Mouse (Mus musculus) cerebellum, adult 2 months (tissue): Measurements from ENCODE around the gene Mcub.

Source experiments
- CTCF ChIP-seq: fragments of 200-500 bp; IDR thresholded peaks from 2 replicates; pipeline ENCODE4 v1.5.1; 2011; ENCODE audit warnings: low read depth, mild to moderate bottlenecking, control low read depth, low read length, moderate library complexity, borderline replicate concordance; ENCODE audit not compliant: insufficient read depth
- POLR2A ChIP-seq: fragments of 200-500 bp; IDR thresholded peaks from 2 replicates; pipeline ENCODE4 v1.6.1; 2011; ENCODE audit warnings: low read length, control low read depth, borderline replicate concordance; ENCODE audit not compliant: insufficient read depth

- no peak for TF ChIP-seq POLR2A
- no peak for TF ChIP-seq CTCF
These were observed at the start of gene Mcub for GRCm38 (mm10) chr3:129969432-129970395.
